Mouse (Mus musculus): ENCODE measurements around the gene Ssrp1. TPM values are rescaled to one million over a fixed set of nuclear protein-coding genes. Genes with fewer than 3 reads are reported as not detected.

The Ssrp1 gene
- polyA plus RNA-seq, 1 experiment: 88.4 TPM

DNA sequence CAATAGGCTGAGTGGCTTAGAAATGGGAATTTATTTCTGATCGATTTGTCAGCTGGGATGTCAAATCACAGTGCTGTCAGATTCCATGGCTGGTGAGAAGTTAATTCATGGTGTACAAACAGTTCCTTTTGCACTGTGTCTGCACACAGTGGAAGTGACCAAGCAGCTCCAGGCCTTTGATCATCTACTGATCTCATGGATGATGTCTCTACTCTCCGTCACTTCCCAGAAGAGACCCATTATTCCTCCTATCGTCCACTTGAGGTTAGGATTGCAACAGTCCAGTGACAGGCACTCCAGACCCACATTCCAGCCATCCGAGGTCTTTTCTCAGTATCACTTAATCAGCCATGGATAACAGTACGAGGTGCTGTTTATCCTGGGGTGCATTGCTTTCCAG is 36.7 kb downstream of the Ssrp1 start:
- no peak for DNase-seq (ENCODE audit: low spot score)

DNA sequence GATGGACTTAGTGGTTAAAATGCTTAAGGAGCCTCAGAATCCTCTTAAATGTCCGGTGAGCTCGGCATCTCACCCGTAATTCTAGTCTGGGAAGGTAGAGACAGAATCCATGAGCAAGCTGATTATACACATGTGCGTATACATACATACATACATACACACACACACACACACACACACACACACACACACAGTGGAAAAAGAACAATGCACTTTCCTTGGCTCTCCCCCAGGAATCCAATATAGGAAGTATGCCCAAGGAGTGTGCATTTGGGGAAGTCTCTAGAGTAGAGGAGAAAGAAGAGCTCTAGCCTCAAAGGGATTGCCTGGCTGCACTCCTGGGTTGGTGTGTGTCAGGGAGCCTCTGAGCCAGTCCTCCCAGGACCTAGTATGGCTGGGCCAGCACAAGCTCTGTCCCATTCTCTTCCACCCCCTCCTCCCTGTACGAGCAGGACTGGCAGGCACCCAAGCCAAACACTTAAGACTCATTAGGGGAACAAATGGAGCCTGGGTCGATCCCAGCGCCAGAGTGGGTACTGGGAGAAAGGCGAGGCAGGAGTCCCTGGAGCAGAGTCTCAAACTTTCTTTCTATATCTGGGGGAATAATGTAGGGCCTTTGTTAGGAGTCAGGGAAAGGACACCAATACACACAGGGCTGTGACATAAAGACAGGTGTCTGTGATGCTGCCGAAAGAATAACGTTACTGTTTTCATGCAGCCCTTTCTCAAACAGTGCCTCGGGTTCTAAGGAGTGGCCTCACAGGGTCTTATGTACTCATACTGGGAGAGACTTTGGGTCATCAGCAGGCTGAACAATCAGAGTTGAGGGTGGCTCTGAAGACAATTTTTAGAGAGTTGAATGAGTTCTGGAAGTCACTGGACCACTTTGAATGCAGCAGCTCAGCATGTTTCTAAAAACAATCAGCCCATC is 51.9 kb downstream of the Ssrp1 start:
- DNase-seq (ENCODE audit: low spot score): no peak

DNA sequence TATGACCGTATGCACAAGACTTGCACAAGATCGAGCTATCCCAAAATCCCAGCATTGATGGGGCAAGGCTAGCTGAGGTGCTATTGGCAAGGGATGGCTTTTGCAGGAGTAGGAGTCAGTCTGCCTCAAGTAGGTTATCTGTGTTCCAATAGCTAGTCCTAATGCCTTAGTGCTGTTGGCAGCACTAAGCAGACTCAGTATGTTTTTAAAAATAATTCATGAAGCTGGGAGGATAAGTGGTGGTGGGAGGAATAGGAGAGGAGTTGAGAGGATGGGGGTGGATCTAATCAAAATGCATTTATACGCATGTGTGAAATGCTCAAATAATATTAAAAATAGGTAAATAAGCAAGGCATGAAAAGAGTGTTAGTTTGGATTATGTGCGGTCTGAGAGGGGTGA is 54.3 kb downstream of the Ssrp1 start:
- DNase-seq (ENCODE audit: low spot score): no peak

DNA sequence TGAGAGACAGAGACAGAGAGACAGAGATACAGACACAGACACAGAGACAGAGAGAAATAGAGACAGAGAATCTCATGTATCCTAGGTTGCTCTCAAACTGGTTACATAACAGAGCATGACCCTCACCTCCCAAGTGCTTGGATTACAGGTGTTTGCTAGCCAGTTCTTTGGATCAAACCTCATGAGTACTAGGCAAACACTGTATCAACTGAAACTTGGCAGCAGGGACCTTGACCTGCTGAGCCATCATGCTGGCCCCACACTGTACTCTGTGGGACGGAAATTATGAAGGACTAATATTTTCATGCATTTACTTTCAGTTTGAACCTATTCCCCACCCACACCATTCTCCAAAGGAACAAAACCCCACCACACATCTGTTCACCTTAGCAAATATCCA is 56.3 kb downstream of the Ssrp1 start:
- no peak for DNase-seq (ENCODE audit: low spot score)

DNA sequence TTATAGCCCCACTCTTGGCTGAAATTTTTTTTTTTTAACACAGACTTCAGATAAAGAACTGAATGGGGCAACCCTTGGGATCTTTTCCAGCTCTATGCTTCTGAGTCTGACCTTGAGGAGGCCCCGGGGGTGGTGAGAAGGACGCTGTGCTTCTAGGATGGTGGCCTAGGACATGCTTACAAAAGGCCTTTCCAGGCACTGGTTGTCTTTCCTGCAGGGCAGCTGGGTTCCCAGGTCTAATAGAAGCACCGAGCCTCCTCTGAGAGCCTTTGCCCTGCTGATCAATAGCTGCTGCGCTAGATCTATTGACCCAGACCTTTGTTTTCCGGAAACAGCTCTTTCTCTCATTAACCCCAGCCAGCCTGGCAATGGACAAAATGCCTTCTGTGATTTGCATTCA is 58.9 kb downstream of the Ssrp1 start:
- DNase-seq (ENCODE audit: low spot score): no peak

Other genes starting within 250 kb of the Ssrp1 start
- 36.2 and 36.3 TPM in 2 replicates for gene Ube2l6, start 238.4 kb upstream of the Ssrp1 start, polyA plus RNA-seq (2012; rRNA removed)
- gene Smtnl1, start 214.6 kb upstream of the Ssrp1 start, polyA plus RNA-seq (2012; rRNA removed): not detected in 2 replicates
- gene Timm10, start 210.2 kb upstream of the Ssrp1 start, polyA plus RNA-seq (2012; rRNA removed): 35.0 and 47.5 TPM in 2 replicates
- 11.4 and 12.6 TPM in 2 replicates for gene Slc43a1, start 198.4 kb upstream of the Ssrp1 start, polyA plus RNA-seq (2012; rRNA removed)
- gene Rtn4rl2, start 150.5 kb upstream of the Ssrp1 start, polyA plus RNA-seq (2012; rRNA removed): 1.4 and 1.6 TPM in 2 replicates
- 116 and 142 TPM in 2 replicates for gene Slc43a3, start 100.7 kb upstream of the Ssrp1 start, polyA plus RNA-seq (2012; rRNA removed)
- gene Prg2, start 56.8 kb upstream of the Ssrp1 start, polyA plus RNA-seq (2012; rRNA removed): 0.27 and 0.33 TPM in 2 replicates
- gene Prg3, start 49.0 kb upstream of the Ssrp1 start, polyA plus RNA-seq (2012; rRNA removed): not detected in 2 replicates
- 0.60 and 0.87 TPM in 2 replicates for gene P2rx3, start 228 bp downstream of the Ssrp1 start, polyA plus RNA-seq (2012; rRNA removed)
- gene Tnks1bp1, start 10.8 kb downstream of the Ssrp1 start, polyA plus RNA-seq (2012; rRNA removed): 53.7 and 71.5 TPM in 2 replicates
- gene Aplnr, start 99.0 kb downstream of the Ssrp1 start, polyA plus RNA-seq (2012; rRNA removed): 7.3 and 9.6 TPM in 2 replicates
- 4.3 and 5.1 TPM in 2 replicates for gene Lrrc55, start 160.0 kb downstream of the Ssrp1 start, polyA plus RNA-seq (2012; rRNA removed)

Data from urinary bladder, adult 2 months (tissue).